Mouse (Mus musculus) spleen, adult 12 weeks (tissue): ENCODE measurements around the gene Ucma.

Experiments used
- DNase-seq: peaks from one replicate; pipeline ENCODE4 v3.0.0; 2022; ENCODE audit warnings: low spot score

The Ucma gene

DNA sequence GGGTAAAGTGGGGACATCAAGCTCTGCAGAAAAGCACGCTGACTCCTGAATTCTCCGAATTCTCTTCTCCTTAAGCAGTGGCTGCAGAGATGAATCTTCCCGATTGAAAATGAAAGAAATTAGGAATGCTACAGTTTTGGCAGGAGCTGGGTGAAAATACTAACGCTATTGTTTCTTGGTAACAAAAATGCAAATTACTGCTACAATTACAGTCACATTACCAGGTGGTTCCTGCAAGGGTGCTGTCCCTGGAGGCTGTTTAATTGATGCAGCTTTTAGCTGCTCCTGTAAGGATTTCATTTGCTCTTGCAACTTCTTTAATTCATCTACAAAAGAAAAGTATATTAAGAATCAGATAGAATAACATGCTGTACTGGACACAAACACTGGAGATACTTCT, 31.2 kb downstream of the Ucma start:
- DNase-seq = no peak

GRCm38 (mm10) chr2:5011898-5012490, 36.1 kb downstream of the Ucma start:
- no peak for DNase-seq

GRCm38 (mm10) chr2:5012491-5013324, 36.8 kb downstream of the Ucma start, which contains the start of gene Mcm10:
Gene Mcm10 (minus strand): TSS chr2:5012791.
- DNase-seq = peak; percentile 89

- DNase-seq = no peak
Measured at GRCm38 (mm10) chr2:5014616-5015015, 38.7 kb downstream of the Ucma start.

DNA sequence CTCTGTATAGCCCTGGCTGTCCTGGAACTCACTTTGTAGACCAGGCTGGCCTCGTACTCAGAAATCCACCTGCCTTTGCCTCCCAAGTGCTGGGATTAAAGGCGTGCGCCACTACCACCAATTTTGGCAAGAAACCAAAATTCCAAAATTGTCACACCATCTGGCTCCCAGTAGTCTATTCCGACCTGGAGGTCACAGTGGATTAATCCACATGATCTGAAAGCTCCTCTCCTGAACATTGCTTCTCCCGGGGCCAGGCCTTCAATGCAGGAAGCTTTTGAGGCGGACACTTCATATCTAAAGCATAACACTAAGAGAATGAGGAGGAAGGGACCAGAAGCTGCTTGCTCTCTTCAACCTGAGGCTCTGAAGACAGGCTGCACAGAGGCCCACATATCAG, 39.6 kb downstream of the Ucma start:
- DNase-seq = no peak

- no peak for DNase-seq
Measured at GRCm38 (mm10) chr2:5016922-5017321, 41.0 kb downstream of the Ucma start.

DNA sequence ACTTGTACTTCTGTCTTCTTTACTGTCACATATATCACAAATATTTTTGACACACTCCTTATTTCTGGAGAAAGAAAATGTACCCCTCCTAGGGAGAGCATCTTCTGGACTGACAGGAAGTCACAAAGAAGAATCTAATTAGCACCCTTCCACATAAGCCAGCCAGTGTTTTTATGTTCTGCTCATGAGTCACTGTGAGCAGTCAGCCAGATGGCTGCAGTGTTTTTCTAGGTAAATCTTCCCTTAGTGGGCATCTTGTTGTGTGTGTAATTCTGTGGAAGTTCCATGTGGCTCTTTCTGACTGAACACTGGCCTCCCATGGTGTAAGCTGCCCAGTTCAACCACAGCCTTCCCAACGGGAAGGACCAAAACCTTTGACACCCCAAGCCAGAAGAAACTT, 43.8 kb downstream of the Ucma start:
- DNase-seq = no peak

- no peak for DNase-seq
Measured at GRCm38 (mm10) chr2:5023275-5023674, 47.4 kb downstream of the Ucma start.

- no peak for DNase-seq
Measured at GRCm38 (mm10) chr2:5023699-5024399, 47.9 kb downstream of the Ucma start.

- DNase-seq = no peak
Measured at GRCm38 (mm10) chr2:5025162-5025733, 49.3 kb downstream of the Ucma start.

GRCm38 (mm10) chr2:5027057-5027456, 51.1 kb downstream of the Ucma start:
- no peak for DNase-seq

DNA sequence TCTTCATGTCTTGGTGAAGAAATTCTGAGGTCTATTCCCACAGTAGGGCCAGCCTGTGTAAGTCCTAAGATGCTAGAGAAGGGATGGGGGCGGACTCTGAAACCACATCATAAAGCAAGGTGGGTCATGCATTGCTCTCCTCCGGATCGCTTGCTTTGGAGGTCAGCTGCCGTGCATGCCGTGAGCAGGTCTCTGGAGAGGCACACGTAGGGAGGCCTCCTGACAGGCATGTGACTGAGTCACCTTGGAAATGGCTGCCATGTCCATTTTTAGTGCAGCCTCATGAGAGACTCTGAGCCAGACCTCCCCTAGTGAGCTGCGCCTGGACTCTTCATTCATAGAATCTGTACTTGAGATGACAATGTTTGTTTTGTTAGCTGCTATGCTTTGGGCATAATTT, 52.1 kb downstream of the Ucma start:
- no peak for DNase-seq

DNA sequence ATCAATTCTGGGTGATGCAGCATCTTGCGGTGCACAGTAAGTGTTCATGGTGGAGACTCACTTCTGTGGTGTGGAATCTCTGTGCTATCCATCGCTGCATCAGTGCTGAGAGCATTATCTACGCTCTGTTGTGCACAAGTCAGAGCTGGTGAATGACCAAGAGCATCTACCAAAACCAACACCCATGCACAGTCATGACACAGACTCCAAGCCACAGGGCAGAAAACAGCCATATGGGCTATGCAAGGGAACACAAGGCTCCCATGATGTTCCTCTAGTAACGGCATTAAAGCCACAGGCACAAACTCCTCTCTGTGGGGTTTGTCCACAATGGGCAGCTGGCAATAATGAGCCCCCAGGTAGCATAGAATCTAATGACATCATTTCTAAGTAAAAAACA, 53.9 kb downstream of the Ucma start:
- no peak for DNase-seq

DNA sequence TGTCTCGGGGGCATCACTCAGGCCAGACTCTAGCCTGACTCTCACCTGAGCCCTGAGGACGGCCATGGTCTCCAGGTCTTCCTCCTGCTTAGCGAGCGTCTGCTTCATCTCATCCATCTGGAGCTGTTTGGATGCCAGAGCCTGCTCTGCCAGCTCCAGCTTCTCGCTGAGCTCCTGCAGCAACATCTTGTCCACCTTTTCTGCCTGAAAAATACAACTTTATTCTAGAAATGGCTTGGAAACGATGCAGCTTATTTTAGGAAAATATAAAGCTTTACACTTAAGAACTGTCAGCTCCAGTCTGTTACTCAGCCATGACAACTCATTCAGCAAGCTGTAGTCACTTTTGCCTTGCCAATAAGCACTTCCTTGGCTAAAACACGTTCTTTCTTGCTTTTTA, 55.3 kb downstream of the Ucma start:
- DNase-seq = no peak

DNA sequence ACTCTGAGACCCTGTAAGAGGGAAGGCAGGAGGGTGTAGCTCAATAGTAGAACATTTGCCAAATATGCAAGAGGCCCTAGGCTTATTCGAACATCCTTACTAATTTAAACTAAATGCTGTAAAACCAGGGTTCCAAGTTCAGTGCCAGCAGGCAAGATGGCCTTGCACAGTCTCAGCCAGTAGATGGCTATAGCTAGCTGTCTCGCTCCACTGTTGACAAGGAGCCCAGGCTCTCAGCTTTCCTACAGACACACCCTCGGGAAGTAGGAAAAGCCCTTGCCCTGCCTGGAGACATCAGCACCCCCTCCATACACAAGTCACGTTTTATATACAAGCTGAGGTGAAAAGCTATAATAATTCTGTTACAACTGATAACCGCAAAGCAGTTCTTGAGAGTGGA, 56.7 kb downstream of the Ucma start:
- DNase-seq = no peak

DNA sequence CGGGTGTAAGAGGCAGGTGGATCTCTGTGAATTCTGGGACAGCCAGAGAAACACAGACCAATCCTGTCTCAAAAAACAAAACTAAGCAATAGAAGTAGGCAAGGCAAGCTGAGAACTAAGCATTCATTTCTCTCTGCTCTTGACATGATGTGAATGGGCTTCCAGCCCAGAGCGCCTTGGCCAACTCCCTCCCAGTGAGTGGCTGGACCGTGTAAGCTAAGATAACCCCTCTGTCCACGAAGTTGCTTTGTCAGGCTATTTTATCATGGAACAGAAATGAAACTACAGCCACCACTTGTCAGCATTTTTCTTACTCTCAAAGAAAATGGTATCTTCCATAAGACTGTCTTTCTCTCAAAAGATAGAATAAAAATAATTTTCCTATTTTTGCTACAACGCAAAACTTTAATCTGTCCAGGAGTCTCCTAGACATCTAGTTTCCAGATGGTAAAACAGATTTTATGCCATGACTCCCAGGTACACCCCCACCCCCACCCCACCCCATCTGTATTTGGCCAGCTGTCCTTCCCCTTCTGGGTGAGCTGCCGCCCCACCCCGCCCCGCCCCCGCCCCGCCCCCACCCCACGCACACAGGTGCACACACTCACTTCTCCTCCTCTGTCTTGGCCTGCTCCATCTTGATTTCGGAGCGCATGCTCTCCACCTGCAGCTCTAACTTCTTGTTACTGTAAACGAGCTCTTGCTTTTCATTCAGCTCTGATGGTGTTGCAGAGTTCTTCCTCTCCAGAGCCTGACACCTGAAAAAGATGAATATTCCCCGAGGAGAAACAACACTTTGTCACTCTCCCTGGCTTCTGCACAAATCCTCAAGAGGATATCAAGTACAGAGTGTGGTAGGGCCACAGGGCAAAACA, 57.9 kb downstream of the Ucma start:
- DNase-seq = no peak

DNA sequence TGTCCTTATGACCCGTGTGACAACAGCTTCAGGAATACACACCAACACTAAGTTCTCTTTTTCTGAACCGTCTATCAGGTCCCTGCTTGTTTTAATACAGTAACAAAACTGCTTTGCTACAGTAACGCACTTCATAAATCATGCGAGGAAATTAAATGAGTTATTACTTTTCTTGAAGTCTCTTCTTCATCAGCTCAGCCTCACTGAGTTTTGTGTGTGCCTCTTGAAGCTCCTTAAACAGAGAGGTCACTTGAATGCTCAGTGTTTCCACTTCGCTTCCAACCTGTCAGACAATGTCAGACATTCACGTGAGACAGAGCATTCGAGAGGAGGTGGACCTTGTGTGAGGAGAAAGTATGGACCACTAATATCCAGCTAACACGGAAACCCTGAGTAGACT, 58.9 kb downstream of the Ucma start:
- no peak for DNase-seq

DNA sequence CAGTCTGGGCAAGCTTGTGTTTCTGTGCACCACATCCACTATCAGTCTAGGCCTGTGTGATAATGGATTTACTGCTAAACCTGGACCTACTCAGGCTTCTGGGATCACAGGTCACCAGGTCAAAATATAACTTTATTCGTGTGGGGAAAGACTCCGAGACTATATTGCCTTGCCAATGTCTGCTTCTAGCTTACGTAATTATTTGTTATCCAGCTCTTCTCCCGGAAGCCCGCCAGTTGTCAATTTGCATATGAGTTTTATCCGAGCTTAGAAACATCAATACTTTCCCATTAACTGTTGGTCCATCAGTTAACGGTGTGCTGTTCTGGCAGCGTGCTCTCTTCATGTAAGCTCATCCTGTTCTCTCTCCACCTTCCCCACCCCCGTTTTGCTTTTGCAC, 59.3 kb downstream of the Ucma start:
- DNase-seq = no peak
